Mouse (Mus musculus) limb, embryonic 10.5 days (tissue): ENCODE results near the gene Sbf2. TPM values are rescaled to one million over a fixed set of nuclear protein-coding genes. Genes with fewer than 3 reads are reported as not detected.

Experiments used
- DNase-seq: peaks from one replicate; pipeline ENCODE4 v3.0.0-alpha.2; 2017; ENCODE audit warnings: low spot score
- H3K27ac ChIP-seq: fragments of 300-500 bp; sonication (generic); 2 replicates; pipeline ENCODE4 v1.5.1; 2016; ENCODE audit warnings: mild to moderate bottlenecking
- H3K27me3 ChIP-seq: fragments of 300-500 bp; sonication (generic); 2 replicates; pipeline ENCODE4 v1.6.1; 2016; ENCODE audit warnings: low read depth, mild to moderate bottlenecking; ENCODE audit not compliant: poor library complexity, severe bottlenecking
- H3K36me3 ChIP-seq: fragments of 300-500 bp; sonication (generic); 2 replicates; pipeline ENCODE4 v1.6.1; 2016; ENCODE audit warnings: mild to moderate bottlenecking, moderate library complexity
- H3K4me1 ChIP-seq: fragments of 300-500 bp; sonication (generic); 2 replicates; pipeline ENCODE4 v1.6.1; 2016
- H3K4me3 ChIP-seq: fragments of 300-500 bp; sonication (generic); 2 replicates; pipeline ENCODE4 v1.5.1; 2016; ENCODE audit warnings: mild to moderate bottlenecking, moderate library complexity
- H3K9me3 ChIP-seq: fragments of 300-500 bp; sonication (generic); replicated peaks from 2 replicates; pipeline ENCODE4 v1.6.1; 2016; ENCODE audit warnings: mild to moderate bottlenecking
- WGBS: fragments of 180-500 bp; shearing (Covaris S2); methylation state at CpG from one replicate; pipeline ENCODE4 v1.1.7; 2016; 5-methylcytosine and 5-hydroxymethylcytosine counted together
- polyA plus RNA-seq: library from polyadenylated mRNA; unstranded; fragments of >200 nt; fragmentation: Nextera tagmentation; extraction: Ambion mirVana; gene quantifications from 2 replicates; pipeline ENCODE4 v1.2.1, GENCODE M21; 2016

Sbf2 gene
- polyA plus RNA-seq, result 26.8 and 28.7 TPM in 2 replicates

DNA sequence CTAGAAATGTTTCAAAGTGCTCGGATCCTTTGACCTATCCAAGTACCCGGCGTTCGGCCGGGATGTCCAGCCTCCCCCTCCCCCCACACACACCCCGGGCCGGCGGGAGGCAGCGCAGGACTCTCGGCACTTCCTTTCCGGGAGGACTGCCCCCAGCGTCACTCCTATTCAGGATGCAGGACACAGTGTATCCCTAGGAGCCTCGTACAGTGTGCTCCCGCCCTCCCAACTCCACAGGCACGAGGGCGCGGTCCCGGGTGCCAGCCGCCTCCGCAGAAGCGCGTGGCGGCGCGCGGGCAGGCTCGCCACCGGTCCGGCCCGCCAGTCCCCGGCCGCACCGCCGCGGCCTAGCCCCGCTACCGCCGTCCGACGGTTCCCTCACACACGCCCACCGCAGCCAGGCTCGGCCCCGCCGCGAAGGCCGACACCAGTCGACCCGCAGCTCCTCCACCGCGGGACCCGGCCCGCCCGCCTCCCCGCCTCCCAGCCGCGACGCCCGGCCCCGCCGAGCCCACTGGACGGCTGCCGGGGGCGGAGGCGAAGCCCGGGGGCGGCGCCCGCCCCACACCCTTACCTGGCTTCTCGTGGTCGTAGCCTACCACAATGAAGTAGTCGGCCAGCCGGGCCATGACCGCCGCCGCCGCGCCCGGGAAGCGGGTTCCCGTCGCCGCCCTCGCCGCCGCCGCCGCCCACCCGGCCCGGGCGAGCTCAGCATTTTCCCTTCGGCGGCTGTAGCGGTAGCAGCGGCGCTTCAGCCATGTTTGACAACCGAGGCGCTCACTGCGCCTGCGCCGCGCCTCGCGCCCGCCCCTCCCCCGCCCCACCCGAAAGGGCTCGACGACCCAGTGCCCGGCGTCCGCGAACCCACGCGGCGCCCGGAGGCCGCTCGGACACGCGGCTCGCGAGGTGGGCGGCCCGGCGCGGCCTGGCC lies at the start of gene Sbf2:
Sbf2 (minus strand) TSS at position 790 of the 931 bp plus-strand sequence.
- WGBS, result under 1% methylated on average over 115 of the region's 127 CpGs
- Histone ChIP-seq H3K4me3 (peak within 1 kb of the TSS; percentile 94), H3K4me1 (peaks cover 19% of the 10 kb centered on the region), H3K36me3 (no peaks in the 10 kb centered on the region), H3K9me3 (no peaks in the 10 kb centered on the region), H3K27me3 (0 out of 2 replicates have a peak, but pooled peaks cover 4% of the 10 kb centered on the region), H3K27ac (peak within 1 kb of the TSS; percentile 98)
- DNase-seq, result peak; percentile 96

DNA sequence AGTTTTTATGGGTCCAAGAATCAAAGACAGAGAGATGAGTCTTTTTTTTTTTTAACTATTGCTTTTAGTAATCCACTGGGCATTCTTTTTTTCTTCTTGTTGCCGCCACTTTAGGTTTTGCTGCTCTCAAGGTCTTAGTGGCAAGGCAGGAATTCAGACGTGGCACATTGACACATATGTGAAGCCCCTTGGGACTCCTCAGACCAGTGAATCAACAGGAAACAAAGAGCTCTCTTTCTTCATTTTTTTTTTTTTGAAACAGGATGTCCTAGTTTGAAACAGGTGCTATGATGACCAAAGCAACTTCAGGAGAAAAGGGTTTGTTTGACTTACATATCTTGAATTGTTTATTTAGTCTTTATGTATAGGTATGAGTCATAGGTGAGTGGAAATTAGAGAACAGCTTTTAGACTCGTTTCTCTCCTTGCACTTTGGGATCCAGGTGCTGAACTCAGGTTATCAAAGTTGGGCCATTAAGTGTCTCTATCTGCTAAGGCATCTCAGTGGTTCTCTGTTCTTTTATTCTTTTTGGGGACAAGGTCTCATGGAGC lies 43.7 kb upstream of the Sbf2 start:
- no peaks in the 10 kb centered on the region for H3K36me3 ChIP-seq
- no peaks in the 10 kb centered on the region for H3K4me1 ChIP-seq
- DNase-seq, result no peak
- WGBS, result 67% methylated on average over 3 of the region's 3 CpGs
- H3K4me3 ChIP-seq, result no peak overlapping the region
- no peaks in the 10 kb centered on the region for H3K27me3 ChIP-seq
- no peak overlapping the region for H3K27ac ChIP-seq
- H3K9me3 ChIP-seq, result no peaks in the 10 kb centered on the region

DNA sequence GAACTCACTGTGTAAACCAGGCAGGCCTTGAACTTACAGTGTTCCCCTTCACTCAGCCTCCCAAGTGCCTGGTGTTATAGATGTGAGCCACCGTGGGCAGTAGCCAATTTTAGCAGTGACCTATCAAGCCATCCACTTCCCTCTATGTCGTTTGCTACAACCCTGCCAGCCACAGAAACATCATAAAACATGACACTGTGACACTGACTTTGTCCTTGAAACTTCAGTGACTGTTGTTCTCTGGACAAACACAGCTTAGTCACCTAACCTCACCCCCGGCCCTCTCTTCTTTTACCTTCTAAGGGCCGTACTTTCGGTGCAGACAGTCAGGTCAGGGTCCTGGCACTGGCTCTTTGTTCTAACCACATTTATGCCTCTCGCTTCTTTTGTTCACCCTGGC lies 41.2 kb upstream of the Sbf2 start:
- 84% methylated on average over 6 of the region's 6 CpGs for WGBS
- H3K9me3 ChIP-seq, result no peaks in the 10 kb centered on the region
- H3K27ac ChIP-seq, result no peak overlapping the region
- H3K4me1 ChIP-seq, result no peaks in the 10 kb centered on the region
- no peak for DNase-seq
- H3K36me3 ChIP-seq, result no peaks in the 10 kb centered on the region
- H3K27me3 ChIP-seq, result no peaks in the 10 kb centered on the region
- H3K4me3 ChIP-seq, result no peak overlapping the region

DNA sequence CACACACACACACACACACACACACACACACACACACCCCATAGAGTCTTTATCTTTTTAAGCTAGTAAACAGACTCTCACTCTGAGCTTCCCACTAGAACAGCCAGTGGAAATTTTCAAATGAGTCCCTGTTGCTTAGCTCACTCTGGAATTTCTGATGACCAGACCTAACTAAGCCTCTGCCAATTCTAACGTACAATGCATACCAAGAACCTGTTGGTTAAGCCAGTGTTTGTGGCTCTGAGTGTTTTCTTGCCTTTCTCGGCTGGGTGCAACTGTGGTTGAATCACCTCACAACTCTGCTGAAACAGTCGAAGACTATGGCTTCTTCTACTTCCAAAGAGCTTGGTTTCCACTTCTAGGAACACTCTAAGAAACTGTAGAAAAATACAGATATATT lies 40.5 kb upstream of the Sbf2 start:
- Histone ChIP-seq H3K4me3 (no peak overlapping the region), H3K27ac (no peak overlapping the region), H3K4me1 (no peaks in the 10 kb centered on the region), H3K36me3 (no peaks in the 10 kb centered on the region), H3K9me3 (no peaks in the 10 kb centered on the region), H3K27me3 (no peaks in the 10 kb centered on the region)
- DNase-seq, result no peak
- WGBS, result 90% methylated on average over 3 of the region's 3 CpGs

DNA sequence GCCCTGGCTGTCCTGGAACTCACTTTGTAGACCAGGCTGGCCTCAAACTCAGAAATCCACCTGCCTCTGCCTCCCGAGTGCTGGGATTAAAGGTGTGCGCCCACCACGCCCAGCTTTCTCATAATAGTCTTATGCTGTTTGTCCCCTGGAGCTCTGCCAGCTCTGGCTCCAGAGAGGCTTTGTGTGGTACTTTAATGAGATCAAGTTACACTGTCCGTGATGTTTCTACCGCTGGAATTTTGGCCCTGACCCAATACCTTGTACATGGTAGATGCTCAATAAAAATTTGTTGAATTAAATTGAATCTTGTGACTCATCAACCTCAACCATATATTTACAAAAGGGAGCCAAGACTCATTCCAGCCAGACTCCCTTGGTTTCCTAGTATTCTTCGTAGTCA lies 36.4 kb upstream of the Sbf2 start:
- no peak overlapping the region for H3K4me3 ChIP-seq
- no peak overlapping the region for H3K27ac ChIP-seq
- DNase-seq, result no peak
- H3K36me3 ChIP-seq, result no peaks in the 10 kb centered on the region
- no peaks in the 10 kb centered on the region for H3K9me3 ChIP-seq
- no peaks in the 10 kb centered on the region for H3K27me3 ChIP-seq
- WGBS, result 86% methylated on average over 6 of the region's 6 CpGs
- no peaks in the 10 kb centered on the region for H3K4me1 ChIP-seq

DNA sequence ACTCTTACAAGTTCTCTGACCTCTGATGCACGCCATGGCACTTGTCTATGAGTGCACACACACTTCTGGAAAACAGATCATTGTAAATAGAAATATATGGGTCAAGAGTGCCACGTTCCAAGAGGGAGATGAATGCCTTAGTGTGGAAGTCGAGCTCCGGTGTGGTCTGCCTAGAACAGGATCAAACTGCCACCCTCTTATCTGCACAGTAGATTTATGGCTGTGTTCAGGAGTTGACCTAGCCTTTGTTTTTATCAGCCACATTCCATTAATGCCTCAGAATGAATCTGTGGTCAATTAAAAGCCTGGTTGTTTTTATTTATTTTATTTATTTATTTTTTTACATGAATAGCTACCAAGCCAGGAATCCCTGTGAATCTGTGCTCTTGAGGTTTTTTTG lies 35.8 kb upstream of the Sbf2 start:
- WGBS, result 43% methylated on average over 4 of the region's 4 CpGs
- Histone ChIP-seq H3K36me3 (no peaks in the 10 kb centered on the region), H3K27me3 (no peaks in the 10 kb centered on the region), H3K4me3 (no peak overlapping the region), H3K4me1 (no peaks in the 10 kb centered on the region), H3K9me3 (no peaks in the 10 kb centered on the region), H3K27ac (no peak overlapping the region)
- no peak for DNase-seq

DNA sequence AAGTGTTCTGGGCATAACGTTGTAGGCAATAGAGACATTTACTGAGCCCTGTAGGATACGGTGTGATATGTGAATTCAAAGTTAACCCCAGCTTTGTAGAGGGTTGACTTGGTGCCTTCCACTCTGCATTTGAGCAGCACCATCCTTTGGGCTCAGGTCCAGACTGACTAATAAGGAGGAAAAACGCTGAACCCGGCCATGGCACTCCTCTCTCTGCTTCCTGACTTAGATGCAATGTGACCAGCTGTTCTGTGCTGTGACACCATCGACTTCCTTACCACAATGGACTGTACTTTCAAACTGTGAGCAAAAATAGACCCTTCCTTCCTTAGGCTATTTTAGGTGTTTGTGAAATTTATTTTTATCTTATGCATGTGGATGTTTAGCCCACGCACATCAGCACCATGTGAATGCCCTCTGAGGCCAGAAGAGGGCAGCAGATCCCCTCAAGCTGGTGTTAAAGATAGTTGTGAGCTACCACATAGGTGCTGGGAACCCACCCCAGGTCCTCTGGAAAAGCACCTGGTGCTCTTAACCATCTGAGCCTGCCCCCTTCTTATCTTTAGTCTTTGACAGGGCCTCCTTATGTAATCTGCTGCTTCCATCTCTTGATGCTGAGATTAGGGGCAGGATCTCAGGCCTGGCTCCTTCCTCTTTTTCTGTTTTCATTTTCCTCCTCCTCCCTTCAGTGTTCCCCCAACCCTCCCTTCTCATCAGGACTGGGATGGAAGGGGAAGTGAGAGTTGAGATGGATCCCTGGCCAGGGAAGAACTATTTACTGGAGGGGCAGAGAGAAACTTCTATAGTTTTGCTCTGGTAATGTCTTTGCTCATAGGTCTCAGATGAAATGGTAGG lies 34.6 kb upstream of the Sbf2 start:
- H3K27me3 ChIP-seq, result no peaks in the 10 kb centered on the region
- WGBS, result 89% methylated on average over 6 of the region's 6 CpGs
- H3K36me3 ChIP-seq, result no peaks in the 10 kb centered on the region
- no peak overlapping the region for H3K4me3 ChIP-seq
- no peak for DNase-seq
- no peaks in the 10 kb centered on the region for H3K4me1 ChIP-seq
- no peak overlapping the region; the same call in 1 of the 2 replicates for H3K27ac ChIP-seq
- no peaks in the 10 kb centered on the region for H3K9me3 ChIP-seq

DNA sequence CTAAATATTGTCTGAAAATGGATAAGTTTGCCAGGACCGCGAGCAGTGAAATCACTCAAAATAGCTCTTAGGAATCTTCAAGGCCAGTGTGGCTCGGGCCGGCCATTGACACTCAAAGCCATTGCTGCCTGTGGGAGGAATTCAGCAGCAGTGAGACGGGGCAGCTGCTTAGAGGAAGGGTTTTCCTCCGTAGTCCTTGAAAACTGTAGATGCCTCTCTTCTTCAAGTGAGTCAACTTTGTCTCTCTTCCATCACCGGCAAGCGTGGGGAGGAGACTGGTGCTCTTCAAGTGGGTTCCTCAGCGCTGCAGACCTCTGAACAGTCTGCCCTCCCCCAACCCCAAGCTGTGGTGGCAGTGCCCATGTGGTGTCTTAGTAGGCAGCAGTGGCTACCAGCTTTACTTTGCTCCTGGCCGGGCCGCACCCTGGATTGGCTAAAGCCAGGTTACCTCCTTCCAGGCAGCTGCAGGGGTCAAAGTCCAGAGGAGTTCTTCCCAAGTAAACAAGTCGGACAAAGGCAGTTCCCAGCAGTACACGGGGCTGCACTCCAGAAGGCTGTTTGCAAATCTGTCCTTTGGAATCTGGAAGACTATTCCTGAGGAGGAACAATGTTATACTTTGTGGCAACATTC lies 33.8 kb upstream of the Sbf2 start:
- Histone ChIP-seq H3K9me3 (no peaks in the 10 kb centered on the region), H3K36me3 (no peaks in the 10 kb centered on the region), H3K4me1 (no peaks in the 10 kb centered on the region), H3K27ac (peak overlapping the region; percentile 1; the same call in 1 of the 2 replicates), H3K27me3 (no peaks in the 10 kb centered on the region), H3K4me3 (no peak overlapping the region)
- WGBS, result 91% methylated on average over 13 of the region's 13 CpGs
- no peak for DNase-seq

DNA sequence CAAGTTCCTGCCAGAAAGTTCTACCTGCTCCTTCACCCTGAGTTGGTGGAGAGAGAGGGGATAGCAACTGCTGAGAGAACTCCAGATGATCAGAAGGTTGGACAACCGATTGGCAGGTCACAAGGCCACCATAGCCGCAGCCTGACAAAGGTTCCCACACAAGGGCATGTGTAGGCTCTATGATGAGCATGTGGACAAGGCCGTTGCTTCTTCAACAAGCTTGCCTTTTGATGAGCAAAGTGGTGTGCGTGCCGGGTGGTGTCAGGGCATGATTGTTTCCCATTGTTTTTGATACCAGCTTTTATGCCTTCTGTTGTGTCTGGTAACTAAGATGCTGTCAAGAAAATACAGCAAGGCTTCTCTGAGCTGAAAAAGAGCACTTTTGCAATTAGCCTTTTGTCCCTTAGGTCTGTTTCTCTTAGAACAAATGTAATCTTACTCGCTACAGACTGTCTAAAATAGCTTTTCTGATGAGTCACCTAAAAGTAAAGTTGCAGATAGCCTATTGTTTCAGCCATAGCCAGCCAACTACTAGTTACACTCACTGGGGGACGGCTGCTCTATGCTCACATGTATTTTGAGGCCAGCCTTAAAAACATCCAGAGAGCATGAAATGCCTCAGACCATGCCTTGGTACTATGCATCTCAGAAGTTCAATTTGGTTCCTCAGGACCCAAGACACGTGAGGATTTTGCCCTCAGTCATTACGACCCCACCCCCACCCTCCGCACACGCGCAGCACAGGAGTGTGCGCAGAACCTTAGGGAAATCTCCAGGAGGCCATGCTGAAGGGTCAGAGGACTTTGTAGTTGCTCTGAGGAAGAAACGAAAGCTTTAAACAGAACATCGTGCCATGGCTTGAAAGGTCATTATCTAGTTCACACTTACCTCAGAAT lies 33.1 kb upstream of the Sbf2 start:
- Histone ChIP-seq H3K4me1 (peaks cover 4% of the 10 kb centered on the region), H3K4me3 (no peak overlapping the region), H3K9me3 (no peaks in the 10 kb centered on the region), H3K27ac (no peak overlapping the region), H3K27me3 (no peaks in the 10 kb centered on the region), H3K36me3 (no peaks in the 10 kb centered on the region)
- no peak for DNase-seq
- 90% methylated on average over 15 of the region's 15 CpGs for WGBS

DNA sequence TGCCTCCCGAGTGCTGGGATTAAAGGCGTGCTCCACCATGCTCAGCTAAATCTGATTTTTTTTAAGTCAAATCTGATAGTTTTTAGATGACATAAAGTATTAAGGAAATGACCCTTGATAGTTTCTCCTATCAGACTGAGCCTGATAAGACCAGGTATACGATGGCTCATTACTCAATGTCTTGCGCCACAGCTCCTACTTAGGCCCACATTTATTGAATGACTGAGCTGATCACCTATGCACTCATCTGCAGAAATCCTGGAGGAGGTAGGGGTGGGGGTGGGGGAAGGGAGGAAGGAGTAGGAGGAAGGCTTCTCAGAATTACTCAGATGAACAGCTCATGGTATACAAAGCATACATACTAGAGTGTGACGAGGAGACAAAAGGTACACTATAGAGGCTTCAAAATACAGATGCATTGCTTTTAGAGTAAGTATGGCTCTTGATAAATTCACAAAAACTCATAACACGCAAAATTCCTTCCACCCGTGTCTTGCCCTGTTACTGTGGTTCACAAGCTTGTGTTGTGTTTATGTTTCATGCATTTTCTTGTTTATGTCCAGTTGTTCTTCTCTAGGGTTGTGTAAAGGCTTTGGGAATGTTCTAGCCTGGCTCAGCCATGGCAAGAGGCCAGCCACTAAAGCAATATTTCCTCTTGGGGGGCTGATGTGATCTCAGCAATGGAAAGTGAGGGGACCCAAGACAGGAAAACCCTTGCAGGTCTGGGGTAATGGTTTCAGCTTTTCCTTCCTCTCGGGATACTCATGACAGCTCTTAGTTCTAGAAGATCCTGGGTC lies 32.1 kb upstream of the Sbf2 start:
- 91% methylated on average over 8 of the region's 8 CpGs for WGBS
- no peak overlapping the region for H3K27ac ChIP-seq
- no peaks in the 10 kb centered on the region for H3K9me3 ChIP-seq
- H3K4me1 ChIP-seq, result peaks cover 14% of the 10 kb centered on the region
- no peak for DNase-seq
- no peaks in the 10 kb centered on the region for H3K27me3 ChIP-seq
- H3K36me3 ChIP-seq, result no peaks in the 10 kb centered on the region
- H3K4me3 ChIP-seq, result no peak overlapping the region

DNA sequence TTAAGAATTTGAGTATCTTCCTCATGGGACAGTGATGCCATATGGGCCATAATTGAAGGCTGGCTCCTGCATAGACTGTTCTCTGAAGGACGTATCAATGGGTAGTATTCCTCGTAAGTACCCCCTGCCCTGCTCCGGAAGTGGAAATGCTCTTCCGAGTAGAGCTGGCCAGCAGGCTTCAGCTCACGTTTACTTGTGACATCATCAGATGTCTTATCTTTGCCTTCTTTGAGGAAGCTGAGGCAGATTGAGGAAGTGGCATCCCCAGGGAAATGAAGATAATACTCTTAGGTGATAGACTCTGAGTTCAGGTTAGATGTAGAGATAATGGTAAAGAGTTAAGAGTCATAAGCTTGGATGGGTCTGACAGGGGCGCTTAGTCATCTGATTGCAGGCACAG lies 31.1 kb upstream of the Sbf2 start:
- H3K4me3 ChIP-seq, result no peak overlapping the region
- WGBS, result 84% methylated on average over 6 of the region's 6 CpGs
- DNase-seq, result no peak
- no peaks in the 10 kb centered on the region for H3K9me3 ChIP-seq
- H3K27me3 ChIP-seq, result no peaks in the 10 kb centered on the region
- no peak overlapping the region for H3K27ac ChIP-seq
- no peaks in the 10 kb centered on the region for H3K36me3 ChIP-seq
- H3K4me1 ChIP-seq, result peaks cover 23% of the 10 kb centered on the region
